ENCODE assay signal across 8 mouse cellular contexts in genomic region chr4:43031237-43031995, GRCm38 (mm10). TPM values are rescaled to one million over a fixed set of nuclear protein-coding genes. Genes with fewer than 3 reads are reported as not detected.
DNase-seq lines count a peak whose midpoint lies in the region; ATAC-seq lines count a peak whose summit lies in the region.

TSS of gene Stoml2 (minus strand) at chr4:43031710.

- H3K9me3 ChIP-seq in megakaryocyte, embryonic 14.5 days: no peaks in the 10 kb centered on the region

- peaks cover 84% of the 10 kb centered on the region for H3K36me3 ChIP-seq in megakaryocyte, embryonic 14.5 days (replicated peaks; ENCODE audit: low read length)

- H3K27me3 ChIP-seq in megakaryocyte, embryonic 14.5 days (replicated peaks): no peaks in the 10 kb centered on the region

- DNase-seq in ZHBTc4 (ENCODE audit: low read depth, low spot score): peak; percentile 98
- DNase-seq in gastrocnemius, adult 8-10 months (ENCODE audit: low spot score in 2 of 2): peak; percentile 88 to 91
- peak; percentile 77 for DNase-seq in hindlimb bud, embryonic 11.5 days (ENCODE audit: extremely low spot score, low read depth, low spot score)
- peak; percentile 85 to 92 for DNase-seq in left cerebral cortex, adult 8-10 months (ENCODE audit: low spot score in 2 of 2)
- peak; percentile 96 for DNase-seq in right cerebral cortex, postnatal 10 days (ENCODE audit: low spot score in 2 of 2)
- DNase-seq in urinary bladder, postnatal 25 days (ENCODE audit: low spot score): peak; percentile 82

- H3K4me1 ChIP-seq in megakaryocyte, embryonic 14.5 days: peaks cover 48% of the 10 kb centered on the region

- peak; percentile 96 for ATAC-seq in common myeloid progenitor, adult 5-6 weeks (replicated peaks; ENCODE audit: low read depth, poor library complexity, severe bottlenecking)

- peak within 1 kb of the TSS; percentile 96 for H3K4me3 ChIP-seq in megakaryocyte, embryonic 14.5 days (replicated peaks)

RNA-seq across cellular contexts. Expression of gene Stoml2, which starts in this region (rescaled TPM):
- 94.0 and 136 TPM in 2 replicates for total RNA-seq in common myeloid progenitor, adult 5-6 weeks (2017)
- 100 to 1,000 TPM in 2 of 4 experiments, 10 to 100 TPM in 2; 88.7 to 116 (median 107) TPM for total RNA-seq in gastrocnemius, adult 8-10 months (2022)
- 100 to 1,000 TPM in 3 of 4 experiments, 10 to 100 TPM in 1; 97.3 to 121 (median 114) TPM for total RNA-seq in left cerebral cortex, adult 8-10 months (2022)
- 76.4 and 102 TPM in 2 replicates for polyA plus RNA-seq in megakaryocyte, embryonic 14.5 days (2012; ENCODE audit: insufficient read depth, low replicate concordance)

Comparison
In these comparisons a context has a peak if more than half of its experiments do, and no peak if none do; other contexts are left out.
1. Peak in every context shown above with its lines: DNase-seq, ATAC-seq and H3K4me3 ChIP-seq.